Mouse (Mus musculus) small intestine, adult 2 months (tissue): ENCODE results near the gene Slc7a6os.

Source experiments
- CTCF ChIP-seq: fragments of 200-500 bp; IDR thresholded peaks from 2 replicates; pipeline ENCODE4 v1.5.1; 2012; ENCODE audit warnings: low read depth, mild to moderate bottlenecking, control low read depth, inconsistent platforms, low read length, moderate library complexity, mixed read lengths; ENCODE audit not compliant: insufficient replicate concordance, insufficient read length; ENCODE audit errors: extremely low read depth
- POLR2A ChIP-seq: fragments of 200-500 bp; IDR thresholded peaks from 2 replicates; pipeline ENCODE4 v1.6.1; 2012; ENCODE audit warnings: low read depth, mild to moderate bottlenecking, control low read depth, inconsistent platforms, low read length, moderate library complexity

- no peak for TF ChIP-seq CTCF
- TF ChIP-seq POLR2A, result no peak; the same call in 1 of the 2 replicates
Observed at GRCm38 (mm10) chr8:106169017-106169933, 41.5 kb downstream of the Slc7a6os start.
